Mouse (Mus musculus) cerebellum, postnatal 14 days (tissue): ENCODE data around the gene Rnf114.

Experiments
- DNase-seq, 2 experiments: peaks; one replicate each; pipeline ENCODE4 v3.0.0; 2021; ENCODE audit warnings: mixed read lengths in 2 of 2

The Rnf114 gene

GRCm38 (mm10) chr2:167491757-167492708, at the start of gene Rnf114:
Rnf114 (plus strand) TSS chr2:167492645.
- peak; percentile 66 to 71 for DNase-seq

GRCm38 (mm10) chr2:167443411-167444193, 48.8 kb upstream of the Rnf114 start:
- peak in 1 of 2 experiments; percentile 56 for DNase-seq

- DNase-seq: peak; percentile 57
Observed at GRCm38 (mm10) chr2:167445911-167446780, 46.3 kb upstream of the Rnf114 start.

- no peak for DNase-seq
Observed at GRCm38 (mm10) chr2:167447207-167447606, 45.2 kb upstream of the Rnf114 start.

- DNase-seq: no peak
Observed at GRCm38 (mm10) chr2:167447629-167448028, 44.8 kb upstream of the Rnf114 start.

GRCm38 (mm10) chr2:167449331-167450275, 42.8 kb upstream of the Rnf114 start:
- DNase-seq: peak; percentile 76 to 79

- DNase-seq: peak; percentile 56 to 63
Observed at GRCm38 (mm10) chr2:167450647-167451046, 41.8 kb upstream of the Rnf114 start.

GRCm38 (mm10) chr2:167453814-167454213, 38.6 kb upstream of the Rnf114 start:
- DNase-seq: peak; percentile 69 to 72

- peak; percentile 66 to 72 for DNase-seq
Observed at GRCm38 (mm10) chr2:167456361-167457020, 36.0 kb upstream of the Rnf114 start.

GRCm38 (mm10) chr2:167457213-167457612, 35.2 kb upstream of the Rnf114 start:
- DNase-seq: peak; percentile 85 to 90

GRCm38 (mm10) chr2:167458548-167458947, 33.9 kb upstream of the Rnf114 start:
- peak; percentile 29 to 38 for DNase-seq

GRCm38 (mm10) chr2:167459071-167459865, 33.2 kb upstream of the Rnf114 start:
- DNase-seq: peak; percentile 90 to 91

GRCm38 (mm10) chr2:167462954-167463353, 29.5 kb upstream of the Rnf114 start:
- DNase-seq: peak; percentile 84 to 89

- DNase-seq: no peak
Observed at GRCm38 (mm10) chr2:167463802-167464201, 28.6 kb upstream of the Rnf114 start.

GRCm38 (mm10) chr2:167465951-167466350, 26.5 kb upstream of the Rnf114 start:
- DNase-seq: no peak

- no peak for DNase-seq
Observed at GRCm38 (mm10) chr2:167467214-167467613, 25.2 kb upstream of the Rnf114 start.

GRCm38 (mm10) chr2:167468444-167468843, 24.0 kb upstream of the Rnf114 start:
- peak in 1 of 2 experiments; percentile 42 for DNase-seq

GRCm38 (mm10) chr2:167470611-167471010, 21.8 kb upstream of the Rnf114 start:
- peak; percentile 63 to 68 for DNase-seq

- peak; percentile 96 to 97 for DNase-seq
Observed at GRCm38 (mm10) chr2:167471585-167471984, 20.9 kb upstream of the Rnf114 start.

- no peak for DNase-seq
Observed at GRCm38 (mm10) chr2:167474218-167474617, 18.2 kb upstream of the Rnf114 start.
